35 mouse cellular contexts compared by ENCODE assay signal in genomic region chr12:116366900-116367299, GRCm38 (mm10).
"Had no signal": no experiment of that assay in that cellular context is flagged by ENCODE, and none has a peak within 500 bp of the region (broad histone marks: within the 10 kb centered on the region; RNA-seq: fewer than 3 reads in every experiment).

No protein-coding gene starts in this region.

- ATAC-seq: hindbrain, embryonic 16.5 days; hindbrain, postnatal 0 days; inflammation-experienced regulatory T-cells, adult 6 months; intestine, embryonic 15.5 days; intestine, embryonic 16.5 days; intestine, postnatal 0 days had no signal

- H3K4me2 ChIP-seq: heart, embryonic 11.5 days; heart, embryonic 12.5 days; heart, embryonic 13.5 days; heart, embryonic 15.5 days; hindbrain, embryonic 12.5 days; hindbrain, embryonic 13.5 days; hindbrain, embryonic 14.5 days; hindbrain, embryonic 15.5 days; intestine, embryonic 15.5 days; kidney, embryonic 15.5 days had no signal

- H3K4me1 ChIP-seq: heart, embryonic 12.5 days; heart, embryonic 13.5 days; heart, embryonic 15.5 days; hindbrain, embryonic 10.5 days; hindbrain, embryonic 12.5 days; hindbrain, embryonic 13.5 days; hindbrain, embryonic 15.5 days; intestine, embryonic 15.5 days; kidney, embryonic 15.5 days had no signal

- H3K9me3 ChIP-seq: heart, embryonic 12.5 days; heart, embryonic 13.5 days; heart, embryonic 15.5 days; hindbrain, embryonic 10.5 days; hindbrain, embryonic 12.5 days; hindbrain, embryonic 13.5 days; hindbrain, embryonic 15.5 days; intestine, embryonic 15.5 days; kidney, embryonic 15.5 days had no signal

- H3K27ac ChIP-seq: heart, embryonic 13.5 days; heart, embryonic 15.5 days; hindbrain, embryonic 10.5 days; hindbrain, embryonic 12.5 days; hindbrain, embryonic 13.5 days; hindbrain, embryonic 14.5 days; hindbrain, embryonic 15.5 days; hindbrain, postnatal 0 days; intestine, embryonic 15.5 days; kidney, embryonic 15.5 days; kidney, postnatal 0 days; layer of hippocampus, adult 2 months; left cerebral cortex, adult 2 months had no signal

- H3K27me3 ChIP-seq: heart, embryonic 12.5 days; heart, embryonic 13.5 days; heart, embryonic 15.5 days; hindbrain, embryonic 12.5 days; hindbrain, embryonic 13.5 days; hindbrain, embryonic 15.5 days; intestine, embryonic 15.5 days; kidney, embryonic 15.5 days had no signal

- H3K4me3 ChIP-seq: heart, embryonic 12.5 days; heart, embryonic 13.5 days; heart, embryonic 15.5 days; hindbrain, embryonic 10.5 days; hindbrain, embryonic 12.5 days; hindbrain, embryonic 13.5 days; hindbrain, embryonic 15.5 days; intestine, embryonic 15.5 days; kidney, embryonic 15.5 days; layer of hippocampus, adult 2 months; left cerebral cortex, adult 2 months had no signal

- DNase-seq: heart, postnatal 10 days; heart, postnatal 14 days; heart, postnatal 36 days; heart, postnatal 4 days; kidney, adult 11 months; kidney, adult 18-20 months; kidney, adult 2 months; kidney, adult 8-10 months; kidney, adult 9 months; kidney, postnatal 10 days; kidney, postnatal 14 days; kidney, postnatal 25 days; kidney, postnatal 36 days; kidney, postnatal 4 days; layer of hippocampus, adult 9-11 months; layer of hippocampus, postnatal 36 days had no signal

- H3K9ac ChIP-seq: heart, embryonic 12.5 days; heart, embryonic 13.5 days; heart, embryonic 15.5 days; hindbrain, embryonic 12.5 days; hindbrain, embryonic 13.5 days; hindbrain, embryonic 14.5 days; hindbrain, embryonic 15.5 days; intestine, embryonic 15.5 days; kidney, embryonic 15.5 days had no signal
